Mouse (Mus musculus) heart, adult 2 months (tissue): Measurements from ENCODE around the gene Sap30l. TPM values are rescaled to one million over a fixed set of nuclear protein-coding genes. Genes with fewer than 3 reads are reported as not detected.

Experiments used
- DNase-seq, 2 experiments: peaks; one replicate each; pipeline ENCODE4 v3.0.0; 2021
- H3K27ac ChIP-seq: fragments of 200-600 bp; 2 replicates; pipeline ENCODE4 v1.8.1; 2022
- H3K27me3 ChIP-seq: fragments of 200-500 bp; 2 replicates; pipeline ENCODE4 v1.6.1; 2012; ENCODE audit warnings: mild to moderate bottlenecking, low read length, inconsistent platforms, mixed read lengths; ENCODE audit not compliant: control insufficient read depth, insufficient read depth
- H3K36me3 ChIP-seq: fragments of 200-500 bp; 2 replicates; pipeline ENCODE4 v1.6.1; 2012; ENCODE audit warnings: low read length, inconsistent platforms; ENCODE audit not compliant: control insufficient read depth, insufficient read depth
- H3K4me1 ChIP-seq: fragments of 200-500 bp; 2 replicates; pipeline ENCODE4 v1.6.1; 2011; ENCODE audit warnings: low read length; ENCODE audit not compliant: control insufficient read depth, insufficient read depth
- H3K4me3 ChIP-seq: fragments of 200-600 bp; 2 replicates; pipeline ENCODE4 v1.8.1; 2022
- H3K79me2 ChIP-seq: fragments of 200-500 bp; replicated peaks from 2 replicates; pipeline ENCODE4 v1.6.1; 2012; ENCODE audit warnings: mild to moderate bottlenecking, inconsistent platforms, low read length, moderate library complexity, mixed read lengths; ENCODE audit not compliant: control insufficient read depth, insufficient read depth
- H3K9ac ChIP-seq: fragments of 200-500 bp; 2 replicates; pipeline ENCODE4 v1.6.1; 2012; ENCODE audit warnings: low read depth, mild to moderate bottlenecking, control low read depth, inconsistent platforms, low read length, mixed read lengths
- CTCF ChIP-seq: fragments of 200-600 bp; IDR thresholded peaks from 2 replicates; pipeline ENCODE4 v1.8.1; 2022; ENCODE audit warnings: antibody characterized with exemption, mild to moderate bottlenecking, moderate library complexity
- EP300 ChIP-seq: fragments of 200-500 bp; IDR thresholded peaks from 2 replicates; pipeline ENCODE4 v1.6.1; 2011; ENCODE audit warnings: low read depth, low read length, control low read depth; ENCODE audit not compliant: insufficient read depth
- POLR2A ChIP-seq: fragments of 200-500 bp; IDR thresholded peaks from 2 replicates; pipeline ENCODE4 v1.6.1; 2011; ENCODE audit warnings: mild to moderate bottlenecking, low read depth, low read length, control low read depth; ENCODE audit not compliant: insufficient read depth
- WGBS: fragments of 180-500 bp; shearing (Covaris S2); methylation state at CpG from one replicate; pipeline ENCODE4 v1.1.7; 2018; 5-methylcytosine and 5-hydroxymethylcytosine counted together
- intact Hi-C: fragments of 180-260 bp; cut with DNase I; formaldehyde crosslinking; loops from one replicate; pipeline ENCODE4 v1.15.1; 2025
- polyA plus RNA-seq: library from polyadenylated mRNA; depleted of rRNA; stranded (reverse); fragments of >200 nt; gene quantifications from 2 replicates; pipeline ENCODE4 v1.2.3, GENCODE M21; 2012
- total RNA-seq, 2 experiments: library from RNA; stranded (reverse); gene quantifications; 2 replicates each; pipeline ENCODE4 v1.2.3; 2021

Gene Sap30l
- total and polyA plus RNA-seq, 3 experiments: 21.2 to 49.2 (median 43.2) TPM

DNA sequence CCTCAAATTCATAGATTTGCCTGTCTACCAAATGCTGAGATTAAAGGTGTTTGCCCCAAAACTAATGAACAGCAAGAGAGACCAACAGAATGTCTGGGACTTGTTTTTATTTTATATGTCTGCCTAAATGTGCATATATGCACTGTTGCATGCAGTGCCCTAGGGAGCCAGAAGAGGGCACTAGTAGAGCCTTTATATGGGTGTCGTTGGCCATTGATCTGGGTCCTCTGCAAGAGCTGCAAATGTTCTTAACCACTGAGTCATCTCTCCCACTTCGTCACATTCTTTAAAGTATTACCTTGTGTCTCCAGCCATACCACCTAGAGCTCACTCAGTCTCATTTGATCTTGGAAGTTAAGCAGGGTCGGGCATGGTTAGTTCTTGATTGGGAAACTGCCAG is 37.3 kb upstream of the Sap30l start:
- intact Hi-C loops: no loop called here
- H3K4me3 ChIP-seq: no peak overlapping the region
- DNase-seq: no peak
- H3K9ac ChIP-seq: no peak overlapping the region
- H3K27ac ChIP-seq: no peak overlapping the region
- 86% methylated on average over 3 of the region's 3 CpGs for WGBS
- no peak for TF ChIP-seq EP300
- TF ChIP-seq CTCF: peak; percentile 44
- no peak for TF ChIP-seq POLR2A
- H3K36me3 ChIP-seq: no peaks in the 10 kb centered on the region
- H3K27me3 ChIP-seq: no peaks in the 10 kb centered on the region
- H3K79me2 ChIP-seq: no peaks in the 10 kb centered on the region
- H3K4me1 ChIP-seq: no peaks in the 10 kb centered on the region

DNA sequence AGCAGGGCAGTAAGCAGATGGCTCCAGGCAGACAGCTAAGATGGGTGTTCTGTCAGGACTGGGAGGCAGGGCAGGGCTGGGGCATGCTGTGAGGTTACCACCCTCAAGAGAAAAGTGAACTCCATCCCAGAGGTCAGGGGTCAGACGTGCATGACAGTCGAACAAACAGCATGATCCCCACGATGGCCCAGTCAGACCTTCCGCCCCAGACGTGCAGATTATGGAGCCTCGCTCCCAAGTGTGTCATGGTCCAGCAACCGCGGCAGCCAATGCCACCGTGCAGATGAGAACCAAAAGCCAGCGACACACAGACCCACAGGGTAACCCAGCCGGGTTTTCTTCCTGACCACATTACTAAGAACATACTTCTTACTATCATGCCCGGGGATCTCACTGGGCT is 34.8 kb upstream of the Sap30l start:
- no peaks in the 10 kb centered on the region for H3K79me2 ChIP-seq
- H3K4me1 ChIP-seq: no peaks in the 10 kb centered on the region
- H3K9ac ChIP-seq: no peak overlapping the region
- no peak overlapping the region for H3K27ac ChIP-seq
- no peak overlapping the region for H3K4me3 ChIP-seq
- no peak for DNase-seq
- TF ChIP-seq CTCF (no peak), POLR2A (no peak), EP300 (no peak)
- no peaks in the 10 kb centered on the region for H3K36me3 ChIP-seq
- WGBS: 83% methylated on average over 12 of the region's 12 CpGs
- H3K27me3 ChIP-seq: no peaks in the 10 kb centered on the region
- intact Hi-C loops: no loop called here

DNA sequence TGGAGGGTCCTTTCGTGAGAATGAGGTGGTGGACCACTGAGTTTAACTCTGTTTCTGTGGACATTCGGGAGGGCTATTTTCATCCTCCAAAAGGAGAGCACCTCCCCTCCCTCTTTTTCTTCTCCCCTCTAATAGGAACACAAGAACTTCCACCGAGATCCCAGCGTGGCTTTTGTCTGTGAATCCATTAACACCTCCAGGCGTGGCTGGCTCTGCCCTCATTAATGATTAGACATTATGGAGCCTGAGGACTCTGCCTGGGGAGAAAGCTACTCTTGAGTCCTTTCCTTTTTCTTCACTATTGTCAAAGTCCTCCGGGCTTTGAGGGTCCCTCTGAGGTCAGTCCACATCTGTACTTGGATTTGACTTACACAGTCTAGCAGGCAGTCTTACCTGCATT is 34.3 kb upstream of the Sap30l start:
- WGBS: 81% methylated on average over 6 of the region's 6 CpGs
- TF ChIP-seq POLR2A (no peak), EP300 (no peak), CTCF (no peak)
- no peaks in the 10 kb centered on the region for H3K79me2 ChIP-seq

DNA sequence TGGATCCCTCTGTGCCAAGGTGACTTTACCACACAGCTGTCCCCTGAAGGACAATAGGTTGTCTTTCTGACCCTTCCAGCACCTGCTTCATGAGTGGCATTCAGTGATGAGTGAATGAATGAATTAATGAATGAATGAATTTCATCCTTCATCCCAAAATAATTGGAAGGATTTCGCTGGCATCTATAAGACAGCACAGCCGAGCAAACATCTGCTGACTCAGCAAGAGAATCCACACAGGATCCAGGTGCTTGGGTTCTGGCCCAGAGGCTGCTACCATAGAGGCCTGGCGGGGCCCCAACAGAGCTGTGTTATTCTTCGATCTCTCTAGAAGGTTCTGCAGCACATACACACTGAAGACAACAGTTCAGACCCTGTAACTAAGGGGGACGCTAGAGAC is 30.7 kb upstream of the Sap30l start:
- no peak overlapping the region for H3K27ac ChIP-seq
- H3K4me1 ChIP-seq: peaks cover 4% of the 10 kb centered on the region; the same call in 1 of the 2 replicates
- no peaks in the 10 kb centered on the region for H3K36me3 ChIP-seq
- H3K4me3 ChIP-seq: no peak overlapping the region
- H3K27me3 ChIP-seq: no peaks in the 10 kb centered on the region
- H3K9ac ChIP-seq: no peak overlapping the region
- intact Hi-C loops: no loop called here
- DNase-seq: no peak
- H3K79me2 ChIP-seq: no peaks in the 10 kb centered on the region
- TF ChIP-seq CTCF: no peak
- TF ChIP-seq POLR2A: no peak
- TF ChIP-seq EP300: no peak
- WGBS: 89% methylated on average over 5 of the region's 5 CpGs

More for the DNA sequence above, 34.3 kb upstream of the Sap30l start:
- no peak overlapping the region for H3K27ac ChIP-seq
- no peaks in the 10 kb centered on the region for H3K4me1 ChIP-seq
- H3K36me3 ChIP-seq: no peaks in the 10 kb centered on the region
- no peaks in the 10 kb centered on the region for H3K27me3 ChIP-seq
- H3K4me3 ChIP-seq: no peak overlapping the region
- H3K9ac ChIP-seq: no peak overlapping the region
- DNase-seq: no peak
- intact Hi-C loops: no loop called here

DNA sequence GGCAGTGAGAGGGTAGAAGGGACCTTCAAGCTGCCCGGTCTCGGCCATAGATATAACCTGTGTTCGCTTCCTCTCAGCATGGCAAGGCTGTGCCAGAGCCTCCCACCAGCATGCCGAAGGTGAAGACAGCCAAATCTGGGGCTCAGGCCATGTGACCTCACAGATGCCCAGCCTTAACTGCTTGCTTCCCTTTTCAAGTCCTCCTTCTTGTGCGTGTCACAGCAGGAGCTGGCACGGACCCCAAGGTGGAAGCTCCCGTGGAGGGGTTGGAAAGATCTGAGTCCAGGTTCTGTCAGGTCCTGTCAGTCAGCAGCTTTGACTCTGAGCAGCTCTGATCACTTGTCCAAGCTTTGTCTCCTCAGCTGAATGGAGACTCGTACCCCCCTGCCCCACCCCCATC is 29.8 kb upstream of the Sap30l start:
- DNase-seq: no peak
- intact Hi-C loops: no loop called here
- H3K4me3 ChIP-seq: no peak overlapping the region
- peaks cover 9% of the 10 kb centered on the region for H3K4me1 ChIP-seq
- TF ChIP-seq CTCF (no peak), POLR2A (no peak), EP300 (no peak)
- no peaks in the 10 kb centered on the region for H3K36me3 ChIP-seq
- H3K79me2 ChIP-seq: no peaks in the 10 kb centered on the region
- H3K27ac ChIP-seq: no peak overlapping the region
- WGBS: 93% methylated on average over 8 of the region's 8 CpGs
- H3K9ac ChIP-seq: no peak overlapping the region
- no peaks in the 10 kb centered on the region for H3K27me3 ChIP-seq

DNA sequence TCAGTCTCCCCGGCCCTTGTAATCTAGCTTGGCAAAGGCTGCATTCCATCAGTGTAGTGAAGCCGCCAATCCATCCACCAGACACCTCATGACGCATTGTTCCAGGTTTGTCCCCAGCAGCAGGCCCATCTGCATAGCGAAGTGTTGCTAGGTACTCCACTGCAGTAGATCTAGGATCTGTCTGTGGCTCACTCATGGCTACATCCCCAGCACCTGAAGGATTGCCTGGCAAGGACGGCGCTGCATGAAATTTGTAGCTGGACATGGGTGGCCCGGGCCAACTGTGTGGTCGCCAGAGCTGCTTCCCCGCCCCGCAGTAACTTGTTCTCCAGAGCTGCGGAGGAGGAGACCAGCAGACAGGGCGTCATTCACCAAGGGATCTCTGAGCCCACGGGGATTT is 28.0 kb upstream of the Sap30l start:
- Histone ChIP-seq H3K79me2 (no peaks in the 10 kb centered on the region), H3K36me3 (no peaks in the 10 kb centered on the region), H3K27me3 (no peaks in the 10 kb centered on the region), H3K4me3 (no peak overlapping the region), H3K4me1 (peaks cover 9% of the 10 kb centered on the region), H3K9ac (no peak overlapping the region), H3K27ac (no peak overlapping the region)
- TF ChIP-seq POLR2A: no peak
- no peak for TF ChIP-seq EP300
- no peak for TF ChIP-seq CTCF
- 35% methylated on average over 13 of the region's 13 CpGs for WGBS
- DNase-seq: no peak
- intact Hi-C loops: no loop called here

DNA sequence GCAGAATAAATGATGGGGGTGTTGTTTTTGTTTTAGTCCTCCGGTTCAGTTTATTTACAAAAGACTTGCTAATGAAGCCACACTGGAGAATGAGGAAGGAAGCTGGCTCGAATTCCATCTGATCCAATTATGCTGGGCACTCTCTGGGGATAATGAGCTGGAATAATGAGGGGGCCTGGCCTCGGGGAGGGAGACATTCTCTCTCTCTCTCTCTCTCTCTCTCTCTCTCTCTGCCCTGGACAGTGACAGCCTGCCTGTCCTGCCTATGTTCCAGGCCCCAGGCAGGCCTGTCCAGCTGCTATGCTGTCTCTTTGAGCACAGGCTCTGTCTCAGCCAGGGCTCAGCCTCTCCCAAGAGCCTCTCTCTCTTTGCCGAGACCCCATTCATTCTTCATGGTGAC is 27.5 kb upstream of the Sap30l start:
- TF ChIP-seq EP300: no peak
- no peak for TF ChIP-seq POLR2A
- no peak for TF ChIP-seq CTCF
- intact Hi-C loops: no loop called here
- Histone ChIP-seq H3K9ac (no peak overlapping the region), H3K4me1 (peaks cover 9% of the 10 kb centered on the region), H3K4me3 (no peak overlapping the region), H3K27me3 (no peaks in the 10 kb centered on the region), H3K36me3 (no peaks in the 10 kb centered on the region), H3K79me2 (no peaks in the 10 kb centered on the region), H3K27ac (no peak overlapping the region)
- DNase-seq: no peak
- WGBS: 35% methylated on average over 4 of the region's 4 CpGs
